Mouse (Mus musculus) kidney, adult 2 months (tissue): ENCODE measurements around the gene Hp1bp3.

ENCODE experiments used
- CTCF ChIP-seq: fragments of 200-500 bp; conservative IDR thresholded peaks from 2 replicates; pipeline ENCODE4 v1.5.1; 2011; ENCODE audit warnings: low read depth, mild to moderate bottlenecking, control low read depth, low read length, moderate library complexity, mixed read lengths; ENCODE audit not compliant: insufficient read depth, insufficient read length
- POLR2A ChIP-seq: fragments of 200-500 bp; IDR thresholded peaks from one replicate; pipeline ENCODE4 v1.6.1; 2011; ENCODE audit warnings: low read depth, low read length, control low read depth

DNA sequence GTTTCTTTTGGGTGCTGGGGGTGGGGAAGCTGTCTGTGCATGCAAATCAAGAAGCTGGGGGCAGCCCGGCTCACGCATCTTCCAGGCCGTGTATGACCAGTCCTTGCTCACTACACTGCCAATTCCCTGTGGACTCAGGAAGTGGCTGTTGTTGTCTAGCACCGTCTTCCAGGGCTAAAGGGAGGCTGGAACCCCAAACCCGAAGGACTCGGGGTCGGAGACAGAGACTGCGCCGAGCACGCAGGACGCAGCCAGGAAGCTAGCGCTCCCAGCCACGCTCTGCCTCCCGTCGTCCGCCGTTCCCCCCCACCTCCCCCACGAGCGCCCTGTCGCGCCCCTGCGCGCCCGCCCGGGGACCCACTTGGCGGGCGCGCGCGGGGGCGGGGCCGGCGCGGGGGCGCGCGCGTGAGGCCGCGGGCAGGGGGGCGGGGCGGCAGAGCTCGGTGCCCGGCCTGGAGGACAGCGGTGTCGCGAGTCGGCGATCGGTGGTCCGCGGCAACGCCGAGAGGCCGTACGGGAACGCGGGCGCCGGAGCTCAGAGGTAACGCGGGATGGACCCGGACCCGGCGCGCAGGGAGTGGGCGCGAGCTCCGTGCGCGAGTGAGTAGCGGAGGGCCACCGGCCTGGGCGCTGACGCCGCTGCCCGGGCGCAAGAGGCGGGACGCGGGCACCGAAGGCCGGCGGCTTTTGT lies at the start of gene Hp1bp3:
- TF ChIP-seq CTCF (no peak), POLR2A (peak; percentile 7)
